Mouse (Mus musculus) lung, postnatal 10 days (tissue): ENCODE measurements at regions not wholly inside any gene's neighbourhood (a gene's known extent, or its start where the extent isn't known, plus 50 kb on each side); places are given as distances from the start of the nearest gene placed in this dataset.

Source experiments
- DNase-seq: peaks from one replicate; pipeline ENCODE4 v3.0.0; 2021

- DNase-seq, result no peak
These were observed 695.4 kb upstream of the Slc10a2 start for GRCm38 (mm10) chr8:5800594-5800993.

GRCm38 (mm10) chr8:5756366-5756765, 651.2 kb upstream of the Slc10a2 start:
- no peak for DNase-seq

GRCm38 (mm10) chr8:5739503-5739902, 634.4 kb upstream of the Slc10a2 start:
- DNase-seq, result peak; percentile 1

- DNase-seq, result no peak
These were observed 622.3 kb upstream of the Slc10a2 start for GRCm38 (mm10) chr8:5727416-5727815.

- no peak for DNase-seq
These were observed 582.8 kb upstream of the Slc10a2 start for GRCm38 (mm10) chr8:5687999-5688398.

GRCm38 (mm10) chr8:5674971-5675370, 569.8 kb upstream of the Slc10a2 start:
- DNase-seq, result no peak
